Mouse (Mus musculus) cerebral cortex, adult 2 months (tissue): ENCODE measurements around the gene Grip1.

Experiments
- WGBS: fragments of 180-500 bp; shearing (Covaris S2); methylation state at CpG from one replicate; pipeline ENCODE4 v1.1.7; 2018; 5-methylcytosine and 5-hydroxymethylcytosine counted together

Grip1 gene

GRCm38 (mm10) chr10:119831086-119831485, 377.5 kb downstream of the Grip1 start:
- WGBS = 93% methylated on average over 1 of the region's 1 CpGs

GRCm38 (mm10) chr10:119833334-119833733, 379.7 kb downstream of the Grip1 start:
- WGBS = 89% methylated on average over 5 of the region's 5 CpGs

- 31% methylated on average over 4 of the region's 4 CpGs for WGBS
Measured at GRCm38 (mm10) chr10:119834122-119834521, 380.5 kb downstream of the Grip1 start.

GRCm38 (mm10) chr10:119839645-119840044, 386.0 kb downstream of the Grip1 start:
- WGBS = 87% methylated on average over 11 of the region's 11 CpGs

- 98% methylated on average over 4 of the region's 4 CpGs for WGBS
Measured at GRCm38 (mm10) chr10:119842004-119842403, 388.4 kb downstream of the Grip1 start.

GRCm38 (mm10) chr10:119845705-119846410, 392.2 kb downstream of the Grip1 start:
- 59% methylated on average over 11 of the region's 11 CpGs for WGBS

GRCm38 (mm10) chr10:119851594-119851993, 398.0 kb downstream of the Grip1 start:
- WGBS = 92% methylated on average over 11 of the region's 11 CpGs

- 95% methylated on average over 7 of the region's 7 CpGs for WGBS
Measured at GRCm38 (mm10) chr10:119852582-119853135, 399.0 kb downstream of the Grip1 start.

- WGBS = 65% methylated on average over 3 of the region's 3 CpGs
Measured at GRCm38 (mm10) chr10:119867726-119868125, 414.1 kb downstream of the Grip1 start.

- 53% methylated on average over 11 of the region's 11 CpGs for WGBS
Measured at GRCm38 (mm10) chr10:119868995-119869579, 415.5 kb downstream of the Grip1 start.

GRCm38 (mm10) chr10:119876721-119877120, 423.1 kb downstream of the Grip1 start:
- WGBS = 65% methylated on average over 6 of the region's 6 CpGs

GRCm38 (mm10) chr10:119878331-119878730, 424.7 kb downstream of the Grip1 start:
- WGBS = 40% methylated on average over 12 of the region's 12 CpGs

GRCm38 (mm10) chr10:119884591-119884990, 431.0 kb downstream of the Grip1 start:
- WGBS = 63% methylated on average over 9 of the region's 9 CpGs

GRCm38 (mm10) chr10:119885563-119885962, 431.9 kb downstream of the Grip1 start:
- WGBS = 72% methylated on average over 6 of the region's 6 CpGs

GRCm38 (mm10) chr10:119886681-119887080, 433.1 kb downstream of the Grip1 start:
- 68% methylated on average over 1 of the region's 1 CpGs for WGBS

- WGBS = 38% methylated on average over 4 of the region's 4 CpGs
Measured at GRCm38 (mm10) chr10:119902754-119903153, 449.1 kb downstream of the Grip1 start.

- WGBS = 64% methylated on average over 7 of the region's 7 CpGs
Measured at GRCm38 (mm10) chr10:119906869-119907268, 453.2 kb downstream of the Grip1 start.

- WGBS = 86% methylated on average over 9 of the region's 9 CpGs
Measured at GRCm38 (mm10) chr10:119917995-119918394, 464.4 kb downstream of the Grip1 start.

- 90% methylated on average over 5 of the region's 5 CpGs for WGBS
Measured at GRCm38 (mm10) chr10:119927963-119928362, 474.3 kb downstream of the Grip1 start.

- 88% methylated on average over 2 of the region's 2 CpGs for WGBS
Measured at GRCm38 (mm10) chr10:119928921-119929320, 475.3 kb downstream of the Grip1 start.

- WGBS = 76% methylated on average over 4 of the region's 4 CpGs
Measured at GRCm38 (mm10) chr10:119932794-119933193, 479.2 kb downstream of the Grip1 start.

- 94% methylated on average over 5 of the region's 5 CpGs for WGBS
Measured at GRCm38 (mm10) chr10:119933362-119933761, 479.7 kb downstream of the Grip1 start.

GRCm38 (mm10) chr10:119935231-119935630, 481.6 kb downstream of the Grip1 start:
- WGBS = 70% methylated on average over 6 of the region's 6 CpGs
